Mouse (Mus musculus) cerebellum, adult 18-20 months (tissue): ENCODE data around the gene Chst15.
A peak's percentile ranks its signal among the peaks of the same experiment; 100 is the strongest.

Source experiments
- DNase-seq, 2 experiments: peaks; one replicate each; pipeline ENCODE4 v3.0.0; 2021

Chst15 gene

DNA sequence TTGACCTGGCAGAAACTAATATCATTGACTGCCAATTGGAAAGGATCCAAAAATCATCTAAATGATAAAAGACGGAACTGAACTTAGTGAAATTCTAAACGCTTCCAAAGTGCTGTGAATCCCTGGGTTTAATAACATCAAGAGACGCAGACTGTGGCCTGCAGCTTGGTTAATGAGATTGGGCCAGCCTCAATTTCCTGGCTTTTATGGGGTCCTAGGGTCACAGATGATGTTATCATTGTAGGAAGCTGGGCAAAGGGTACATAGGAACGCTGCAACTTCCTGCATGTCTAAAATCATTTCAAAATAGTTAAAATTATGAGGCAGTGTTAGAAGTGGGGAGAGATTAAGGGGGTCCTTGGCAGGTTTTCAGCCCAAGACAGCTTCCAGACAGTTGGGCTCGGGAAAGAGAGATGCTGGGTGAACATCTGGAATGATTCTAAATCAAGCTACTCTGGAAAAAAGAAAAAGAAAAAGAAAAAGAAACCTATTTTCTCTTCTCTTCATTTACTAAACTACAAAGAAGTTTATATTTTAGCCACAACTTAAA is 17.3 kb downstream of the Chst15 start:
- DNase-seq: no peak

- DNase-seq: no peak
Measured at GRCm38 (mm10) chr7:132298412-132298990, 18.5 kb downstream of the Chst15 start.

GRCm38 (mm10) chr7:132296661-132297443 is 20.2 kb downstream of the Chst15 start:
- DNase-seq: peak; percentile 34 to 44

- peak; percentile 78 to 81 for DNase-seq
Measured at GRCm38 (mm10) chr7:132296132-132296531, 20.9 kb downstream of the Chst15 start.

DNA sequence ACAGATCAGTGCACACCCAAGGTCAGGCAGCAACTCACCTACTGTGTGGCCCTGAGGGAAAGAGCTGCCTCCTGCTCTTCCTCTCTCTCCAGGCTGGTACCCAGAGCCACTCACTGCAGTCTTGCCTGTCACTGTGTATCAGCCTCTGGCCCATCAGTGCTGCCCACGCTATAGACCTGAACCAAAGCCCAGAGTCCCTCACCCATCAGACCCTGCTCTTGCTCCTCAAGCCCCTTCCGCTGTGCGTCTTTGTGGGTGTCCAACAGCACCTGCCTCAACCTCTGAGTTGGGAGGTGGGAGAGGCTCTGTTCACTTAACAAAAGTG is 29.7 kb downstream of the Chst15 start:
- no peak for DNase-seq

- peak; percentile 35 to 47 for DNase-seq
Measured at GRCm38 (mm10) chr7:132286630-132287339, 30.2 kb downstream of the Chst15 start.

DNA sequence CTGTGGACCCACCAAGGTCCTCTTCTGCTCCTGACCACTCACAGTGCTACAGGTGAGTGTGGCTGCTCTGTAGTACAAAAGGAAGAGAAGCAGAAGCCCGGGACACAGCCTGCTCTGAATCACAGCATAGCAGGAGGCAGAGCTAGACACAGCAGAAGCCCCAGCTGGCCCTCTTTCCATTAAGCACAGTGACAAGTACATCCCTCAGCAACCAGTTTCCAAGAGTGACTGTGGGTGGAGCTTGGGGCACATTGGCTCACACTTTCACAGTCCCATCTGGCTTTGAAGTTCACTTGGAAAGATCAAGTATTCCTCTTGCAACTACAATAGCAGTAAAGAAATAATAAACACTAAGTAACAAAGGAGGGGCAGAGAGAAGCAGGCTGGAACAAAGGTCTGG is 32.2 kb downstream of the Chst15 start:
- peak in 1 of 2 experiments; percentile 51 for DNase-seq

- no peak for DNase-seq
Measured at GRCm38 (mm10) chr7:132284048-132284737, 32.8 kb downstream of the Chst15 start.

- no peak for DNase-seq
Measured at GRCm38 (mm10) chr7:132282576-132282975, 34.5 kb downstream of the Chst15 start.

- no peak for DNase-seq
Measured at GRCm38 (mm10) chr7:132282161-132282560, 34.9 kb downstream of the Chst15 start.

DNA sequence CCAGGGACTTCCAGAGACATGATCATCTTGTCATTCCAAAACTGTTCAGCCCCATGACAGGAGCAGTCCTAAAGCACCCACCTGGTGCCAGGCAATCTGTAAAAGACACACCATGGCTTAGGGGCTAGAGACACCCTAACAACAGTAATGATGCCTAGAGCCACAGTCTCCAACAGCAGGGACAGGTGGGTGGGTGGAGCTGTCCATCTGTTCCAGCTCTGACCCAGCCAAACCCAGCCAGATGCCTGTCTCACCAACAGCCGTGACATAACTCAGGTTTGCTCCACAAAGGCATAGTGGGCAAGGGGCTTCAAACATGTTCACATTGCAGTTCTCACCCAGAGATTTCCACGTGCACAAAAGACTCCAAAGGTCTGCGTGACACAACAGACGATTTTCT is 35.3 kb downstream of the Chst15 start:
- DNase-seq: peak; percentile 69 to 72

DNA sequence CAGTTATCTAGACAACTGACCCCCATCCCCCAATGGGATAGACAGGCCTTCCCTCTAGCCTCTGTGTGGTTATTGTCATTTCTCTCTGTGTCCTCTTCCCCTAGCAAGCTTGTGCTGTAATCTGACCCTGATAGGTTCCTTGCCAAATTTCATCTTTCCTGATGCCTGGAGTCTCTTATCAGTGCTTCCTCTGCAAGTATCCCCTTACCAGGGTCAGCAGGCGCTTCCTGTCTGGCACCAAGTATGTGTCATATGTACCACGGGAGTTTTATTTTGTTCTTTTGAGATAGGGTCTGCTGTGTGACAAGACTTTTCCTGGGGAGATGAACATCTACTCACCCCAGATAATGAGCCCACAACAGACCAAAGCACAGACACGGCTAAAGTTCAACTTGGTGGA is 38.4 kb downstream of the Chst15 start:
- DNase-seq: no peak

- DNase-seq: no peak
Measured at GRCm38 (mm10) chr7:132276287-132276686, 40.7 kb downstream of the Chst15 start.

DNA sequence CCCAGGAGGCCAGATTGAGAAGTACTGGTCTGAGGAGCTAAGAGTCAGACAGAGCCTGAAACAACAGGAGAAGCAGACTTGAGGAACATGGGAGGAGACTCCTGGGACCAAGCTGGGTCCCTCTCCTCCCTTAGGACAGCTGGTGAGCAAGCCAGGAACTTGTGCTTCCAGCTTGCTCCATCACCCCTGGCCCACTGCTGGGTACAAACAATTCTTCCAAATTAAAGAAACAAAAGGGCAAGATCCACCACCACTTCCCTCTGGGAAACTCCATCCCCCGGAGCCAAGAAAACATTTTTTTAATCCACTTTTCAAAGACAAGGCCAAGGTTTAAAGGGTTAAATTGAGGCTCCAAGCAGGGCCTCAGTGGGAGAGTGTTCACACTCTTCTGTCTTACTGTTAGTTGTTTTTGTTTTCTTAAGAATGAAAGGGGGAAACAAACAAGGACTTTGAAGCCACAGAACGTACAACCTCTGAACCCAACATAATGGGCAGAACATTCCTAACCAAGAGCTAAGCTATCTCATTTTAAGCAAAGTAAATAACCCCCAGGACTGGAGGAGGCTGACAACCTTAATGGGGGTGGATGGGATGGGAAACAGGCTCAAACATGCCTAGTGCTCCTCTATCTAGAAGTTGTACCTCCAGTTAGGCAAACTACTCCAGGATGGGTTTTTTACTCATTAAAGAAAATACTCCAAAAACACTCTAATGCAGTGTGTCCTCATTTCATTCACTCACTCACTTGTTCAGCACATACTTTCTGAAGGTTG is 43.1 kb downstream of the Chst15 start:
- no peak for DNase-seq

- DNase-seq: no peak
Measured at GRCm38 (mm10) chr7:132272984-132273383, 44.0 kb downstream of the Chst15 start.

DNA sequence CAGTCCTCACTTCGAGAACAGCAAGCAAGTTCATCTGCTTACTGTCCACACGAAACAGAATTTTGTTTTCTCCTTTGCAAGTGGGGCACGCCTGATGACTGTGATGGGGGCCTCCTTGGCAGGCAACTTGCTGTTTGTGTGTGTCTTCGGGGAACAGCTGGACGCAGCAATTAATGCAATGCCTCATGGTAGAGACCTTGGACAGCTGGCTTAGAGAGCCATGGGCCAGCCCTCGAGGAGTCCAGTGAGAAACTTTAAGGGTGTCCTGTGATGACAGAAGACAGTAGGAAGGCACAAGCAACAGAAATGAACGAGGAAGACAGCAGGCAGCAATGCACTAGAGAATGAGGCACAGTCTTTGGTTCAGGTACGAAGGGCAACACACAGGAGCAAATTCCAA is 46.7 kb downstream of the Chst15 start:
- DNase-seq: no peak

DNA sequence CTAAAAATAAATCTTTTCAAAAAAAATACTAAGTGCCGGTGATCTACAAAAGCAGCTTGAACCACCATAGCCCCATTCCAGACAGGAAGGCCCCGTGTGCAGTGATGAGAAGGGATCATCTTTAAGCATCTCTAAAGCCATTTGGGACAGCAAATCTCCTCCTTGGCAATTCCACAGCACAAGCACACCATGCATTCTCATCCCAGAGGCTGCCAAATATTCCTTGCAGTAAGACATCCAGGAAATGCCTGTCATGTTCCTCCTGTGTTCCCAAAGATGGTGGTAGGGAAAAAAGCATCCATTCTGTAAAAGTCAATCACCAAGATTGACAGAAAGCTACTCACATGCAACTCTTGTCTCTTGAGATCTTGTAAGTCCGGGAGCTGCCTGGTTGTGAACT is 47.4 kb downstream of the Chst15 start:
- DNase-seq: peak in 1 of 2 experiments; percentile 32

GRCm38 (mm10) chr7:132267721-132268498 is 49.1 kb downstream of the Chst15 start:
- peak; percentile 57 to 65 for DNase-seq

DNA sequence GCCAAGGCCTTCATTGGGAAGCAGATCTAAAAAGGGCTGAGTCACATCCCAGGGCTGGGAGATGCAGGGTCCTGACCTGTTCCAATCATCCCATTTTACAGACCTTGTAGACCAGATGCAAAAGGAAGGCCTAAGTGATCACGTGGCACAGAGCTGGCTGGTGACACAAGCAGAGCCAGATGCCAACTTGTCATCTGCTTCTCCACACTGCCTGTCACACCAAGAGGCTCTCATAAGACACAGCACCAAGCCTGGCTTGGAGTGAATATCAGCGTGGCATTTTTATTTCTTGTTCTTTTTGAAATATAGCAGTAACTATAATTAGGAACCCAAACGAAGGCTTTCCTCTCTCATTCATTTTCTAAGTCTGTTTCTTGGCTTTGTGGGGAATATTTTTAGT is 52.3 kb downstream of the Chst15 start:
- DNase-seq: no peak

GRCm38 (mm10) chr7:132263186-132263585 is 53.8 kb downstream of the Chst15 start:
- DNase-seq: no peak

- no peak for DNase-seq
Measured at GRCm38 (mm10) chr7:132262696-132263095, 54.3 kb downstream of the Chst15 start.

DNA sequence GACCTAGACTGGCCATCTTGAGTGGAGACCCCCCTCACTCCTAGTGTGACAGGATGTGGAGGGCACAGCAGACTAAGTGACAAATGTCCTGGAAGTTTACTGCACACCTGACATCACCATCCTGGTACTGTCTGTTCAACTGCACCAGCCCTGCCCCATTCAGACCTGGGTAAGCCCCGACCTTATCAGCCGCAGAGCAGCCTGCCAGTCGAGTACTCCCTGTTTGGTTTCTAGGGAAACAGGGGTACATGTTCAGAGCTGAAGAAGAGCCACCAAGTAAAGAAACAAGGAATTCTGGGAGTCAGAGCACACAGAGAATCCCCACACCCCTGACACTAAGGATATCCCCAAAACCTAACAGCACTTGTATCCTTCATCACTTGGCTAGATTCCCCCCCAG is 55.1 kb downstream of the Chst15 start:
- DNase-seq: no peak
